Mouse (Mus musculus) testis, adult 2 months (tissue): ENCODE measurements around the gene Tuba8. TPM values are rescaled to one million over a fixed set of nuclear protein-coding genes. Genes with fewer than 3 reads are reported as not detected.

Experiments
- H3K27ac ChIP-seq: fragments of 200-500 bp; 2 replicates; pipeline ENCODE4 v1.5.1; 2012; ENCODE audit warnings: low read depth, low read length; ENCODE audit not compliant: control insufficient read depth, insufficient read depth
- H3K27me3 ChIP-seq: fragments of 200-500 bp; 2 replicates; pipeline ENCODE4 v1.6.1; 2012; ENCODE audit warnings: mild to moderate bottlenecking, low read length, moderate library complexity; ENCODE audit not compliant: control insufficient read depth, insufficient read depth
- H3K36me3 ChIP-seq: fragments of 200-500 bp; 2 replicates; pipeline ENCODE4 v1.6.1; 2012; ENCODE audit warnings: mild to moderate bottlenecking, low read length; ENCODE audit not compliant: control insufficient read depth, insufficient read depth
- H3K4me1 ChIP-seq: fragments of 200-500 bp; 2 replicates; pipeline ENCODE4 v1.6.1; 2012; ENCODE audit warnings: low read length; ENCODE audit not compliant: control insufficient read depth, insufficient read depth
- H3K4me3 ChIP-seq: fragments of 200-500 bp; 2 replicates; pipeline ENCODE4 v1.5.1; 2012; ENCODE audit warnings: low read depth, mild to moderate bottlenecking, low read length, moderate library complexity, mixed read lengths; ENCODE audit not compliant: control insufficient read depth
- CTCF ChIP-seq: fragments of 200-500 bp; IDR thresholded peaks from 2 replicates; pipeline ENCODE4 v1.5.1; 2012; ENCODE audit warnings: low read depth, mild to moderate bottlenecking, inconsistent platforms, low read length, moderate library complexity; ENCODE audit not compliant: control insufficient read depth, insufficient read depth, insufficient replicate concordance
- POLR2A ChIP-seq: fragments of 200-500 bp; IDR thresholded peaks from 2 replicates; pipeline ENCODE4 v1.6.1; 2012; ENCODE audit warnings: low read depth, mild to moderate bottlenecking, inconsistent platforms, low read length, moderate library complexity; ENCODE audit not compliant: control insufficient read depth
- polyA plus RNA-seq: library from polyadenylated mRNA; depleted of rRNA; stranded (reverse); fragments of >200 nt; gene quantifications from 2 replicates; pipeline ENCODE4 v1.2.3, GENCODE M21; 2012

Tuba8 gene
- polyA plus RNA-seq, 1 experiment, result 160 TPM

GRCm38 (mm10) chr6:121214667-121215330 lies 4.3 kb downstream of the Tuba8 start:
- TF ChIP-seq POLR2A (no peak), CTCF (no peak)
- H3K4me3 ChIP-seq, result no peak overlapping the region
- H3K4me1 ChIP-seq, result peaks cover 2% of the 10 kb centered on the region
- H3K36me3 ChIP-seq, result no peaks in the 10 kb centered on the region
- no peak overlapping the region for H3K27ac ChIP-seq
- H3K27me3 ChIP-seq, result no peaks in the 10 kb centered on the region

- H3K4me3 ChIP-seq, result no peak overlapping the region
- H3K36me3 ChIP-seq, result no peaks in the 10 kb centered on the region
- peaks cover 2% of the 10 kb centered on the region for H3K4me1 ChIP-seq
- no peaks in the 10 kb centered on the region for H3K27me3 ChIP-seq
- no peak overlapping the region for H3K27ac ChIP-seq
- TF ChIP-seq CTCF (no peak), POLR2A (no peak)
Observed at GRCm38 (mm10) chr6:121215336-121215735, 4.8 kb downstream of the Tuba8 start.

GRCm38 (mm10) chr6:121215896-121216295 lies 5.4 kb downstream of the Tuba8 start:
- H3K4me1 ChIP-seq, result no peaks in the 10 kb centered on the region; the same call in 1 of the 2 replicates
- H3K4me3 ChIP-seq, result no peak overlapping the region
- H3K27ac ChIP-seq, result no peak overlapping the region
- no peak for TF ChIP-seq POLR2A
- TF ChIP-seq CTCF, result no peak
- no peaks in the 10 kb centered on the region for H3K36me3 ChIP-seq
- no peaks in the 10 kb centered on the region for H3K27me3 ChIP-seq

- Histone ChIP-seq H3K27ac (no peak overlapping the region), H3K36me3 (no peaks in the 10 kb centered on the region), H3K4me1 (no peaks in the 10 kb centered on the region; the same call in 1 of the 2 replicates), H3K27me3 (no peaks in the 10 kb centered on the region), H3K4me3 (no peak overlapping the region)
- TF ChIP-seq CTCF (no peak), POLR2A (no peak)
Observed at GRCm38 (mm10) chr6:121216589-121217255, 6.2 kb downstream of the Tuba8 start.

- Histone ChIP-seq H3K27me3 (no peaks in the 10 kb centered on the region), H3K4me3 (no peak overlapping the region), H3K27ac (no peak overlapping the region), H3K36me3 (no peaks in the 10 kb centered on the region), H3K4me1 (no peaks in the 10 kb centered on the region)
- no peak for TF ChIP-seq POLR2A
- TF ChIP-seq CTCF, result no peak
Observed at GRCm38 (mm10) chr6:121218002-121218401, 7.5 kb downstream of the Tuba8 start.

GRCm38 (mm10) chr6:121219406-121219805 lies 8.9 kb downstream of the Tuba8 start:
- no peaks in the 10 kb centered on the region for H3K4me1 ChIP-seq
- H3K27me3 ChIP-seq, result no peaks in the 10 kb centered on the region
- H3K27ac ChIP-seq, result no peak overlapping the region
- H3K4me3 ChIP-seq, result no peak overlapping the region
- TF ChIP-seq CTCF (no peak), POLR2A (no peak)
- no peaks in the 10 kb centered on the region for H3K36me3 ChIP-seq

GRCm38 (mm10) chr6:121220181-121220580 lies 9.7 kb downstream of the Tuba8 start:
- no peak overlapping the region for H3K27ac ChIP-seq
- H3K4me1 ChIP-seq, result no peaks in the 10 kb centered on the region
- H3K4me3 ChIP-seq, result no peak overlapping the region
- H3K27me3 ChIP-seq, result no peaks in the 10 kb centered on the region
- H3K36me3 ChIP-seq, result no peaks in the 10 kb centered on the region
- TF ChIP-seq POLR2A (no peak), CTCF (no peak)
